Mouse (Mus musculus) kidney, adult 2 months (tissue): ENCODE results near the gene Pbld1.

Experiments
- CTCF ChIP-seq: fragments of 200-500 bp; conservative IDR thresholded peaks from 2 replicates; pipeline ENCODE4 v1.5.1; 2011; ENCODE audit warnings: low read depth, mild to moderate bottlenecking, control low read depth, low read length, moderate library complexity, mixed read lengths; ENCODE audit not compliant: insufficient read depth, insufficient read length
- POLR2A ChIP-seq: fragments of 200-500 bp; IDR thresholded peaks from one replicate; pipeline ENCODE4 v1.6.1; 2011; ENCODE audit warnings: low read depth, low read length, control low read depth

DNA sequence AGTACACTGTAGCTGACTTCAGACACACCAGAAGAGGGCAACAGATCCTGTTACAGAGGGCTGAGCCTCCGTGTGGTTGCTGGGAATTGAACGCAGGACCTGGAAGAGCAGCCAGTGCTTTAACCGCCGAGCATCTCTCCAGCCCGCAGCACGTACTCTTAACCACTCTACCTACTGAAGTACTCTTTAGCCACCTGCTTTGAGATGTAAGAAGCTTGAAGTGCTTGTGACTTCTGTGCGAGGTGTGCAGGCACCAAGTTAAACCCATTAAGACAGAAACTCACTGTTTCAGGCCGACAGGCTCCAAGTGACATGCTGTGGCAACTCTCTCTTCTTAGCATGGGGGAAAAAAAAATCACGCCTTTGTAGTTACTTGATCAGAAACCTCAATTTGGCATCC is 45.8 kb upstream of the Pbld1 start:
- no peak for TF ChIP-seq POLR2A
- no peak for TF ChIP-seq CTCF
